Mouse (Mus musculus) neutrophil, adult 5-6 weeks (primary cell): Measurements from ENCODE around the gene Guca1b. TPM values are rescaled to one million over a fixed set of nuclear protein-coding genes. Genes with fewer than 3 reads are reported as not detected.

Experiments used
- total RNA-seq: library from RNA; stranded (forward); fragments of 200-1000 nt; gene quantifications from 2 replicates; pipeline ENCODE4 v1.2.3, GENCODE M21; 2017

Guca1b gene
- total RNA-seq, 1 experiment from 2014 or later: 1.7 TPM

Other genes starting within 250 kb of the Guca1b start
- 20.6 and 29.4 TPM in 2 replicates for gene Mrps10, start 16.5 kb upstream of the Guca1b start, total RNA-seq
- gene Guca1a, start 15.2 kb downstream of the Guca1b start, total RNA-seq: not detected in 2 replicates
- 1.4 and 1.7 TPM in 2 replicates for gene AI661453, start 51.2 kb downstream of the Guca1b start, total RNA-seq
- not detected in 2 replicates for gene 1700001C19Rik, start 52.0 kb downstream of the Guca1b start, total RNA-seq
- gene Taf8, start 116.9 kb downstream of the Guca1b start, total RNA-seq: 78.6 and 83.3 TPM in 2 replicates
- 215 and 232 TPM in 2 replicates for gene Ccnd3, start 119.7 kb downstream of the Guca1b start, total RNA-seq
- gene Bysl, start 226.1 kb downstream of the Guca1b start, total RNA-seq: 6.3 and 6.4 TPM in 2 replicates
- 48.5 and 57.4 TPM in 2 replicates for gene Med20, start 226.2 kb downstream of the Guca1b start, total RNA-seq
- gene Gm20517, start 226.2 kb downstream of the Guca1b start, total RNA-seq: 2.5 and 3.3 TPM in 2 replicates
- gene Usp49, start 245.3 kb downstream of the Guca1b start, total RNA-seq: 3.1 and 3.8 TPM in 2 replicates